Mouse (Mus musculus) embryo, embryonic 11 days (tissue): ENCODE measurements around the gene Atg16l1.

ENCODE experiments used
- DNase-seq: peaks from one replicate; pipeline ENCODE4 v3.0.0-alpha.2; 2015

The Atg16l1 gene

GRCm38 (mm10) chr1:87837018-87837417 is 81.3 kb downstream of the Atg16l1 start:
- DNase-seq, result peak; percentile 10

- no peak for DNase-seq
These were observed 84.9 kb downstream of the Atg16l1 start for GRCm38 (mm10) chr1:87840411-87841208.
